Mouse (Mus musculus) stomach, postnatal 0 days (tissue): Measurements from ENCODE around the gene Zfp28. TPM values are rescaled to one million over a fixed set of nuclear protein-coding genes. Genes with fewer than 3 reads are reported as not detected.

ENCODE experiments used
- ATAC-seq: fragments of 200-750 bp; cut with Nextera tagmentation; 2 replicates; pipeline ENCODE4 v1.8.0; 2017; ENCODE audit not compliant: low FRiP score, low TSS enrichment
- DNase-seq: peaks from one replicate; pipeline ENCODE4 v3.0.0-alpha.2; 2016; ENCODE audit warnings: low spot score
- H3K27ac ChIP-seq: fragments of 300-500 bp; sonication (generic); replicated peaks from 2 replicates; pipeline ENCODE4 v1.5.1; 2014; ENCODE audit warnings: mild to moderate bottlenecking, control low read depth
- H3K27me3 ChIP-seq: fragments of 300-500 bp; sonication (generic); 2 replicates; pipeline ENCODE4 v1.6.1; 2014; ENCODE audit warnings: low read length; ENCODE audit not compliant: control insufficient read depth, insufficient read depth
- H3K36me3 ChIP-seq: fragments of 300-500 bp; sonication (generic); 2 replicates; pipeline ENCODE4 v1.6.1; 2014; ENCODE audit warnings: low read length, mixed read lengths; ENCODE audit not compliant: control insufficient read depth, insufficient read depth
- H3K4me1 ChIP-seq: fragments of 300-500 bp; sonication (generic); replicated peaks from 2 replicates; pipeline ENCODE4 v1.6.1; 2014; ENCODE audit warnings: antibody characterized with exemption; ENCODE audit not compliant: control insufficient read depth, insufficient read depth
- H3K4me2 ChIP-seq: fragments of 300-500 bp; sonication (generic); replicated peaks from 2 replicates; pipeline ENCODE4 v1.6.1; 2014; ENCODE audit warnings: low read depth, mild to moderate bottlenecking, control low read depth, moderate library complexity
- H3K4me3 ChIP-seq: fragments of 300-500 bp; sonication (generic); 2 replicates; pipeline ENCODE4 v1.5.1; 2014; ENCODE audit warnings: low read depth, low read length, control low read depth
- H3K9ac ChIP-seq: fragments of 300-500 bp; sonication (generic); 2 replicates; pipeline ENCODE4 v1.6.1; 2014; ENCODE audit warnings: mild to moderate bottlenecking, low read length, control low read depth, mixed read lengths
- H3K9me3 ChIP-seq: fragments of 300-500 bp; sonication (generic); 2 replicates; pipeline ENCODE4 v1.6.1; 2016; ENCODE audit warnings: low read length; ENCODE audit not compliant: control insufficient read depth
- CTCF ChIP-seq: IDR thresholded peaks from 2 replicates; pipeline ENCODE4 v1.5.1; 2016; ENCODE audit warnings: antibody characterized with exemption, low read depth, mild to moderate bottlenecking, moderate library complexity
- EP300 ChIP-seq: optimal IDR thresholded peaks from 2 replicates; pipeline ENCODE3; 2016; ENCODE audit warnings: antibody characterized with exemption
- WGBS: fragments of 180-500 bp; shearing (Covaris S2); extraction: QIAGEN DNeasy Blood & Tissue Kit; methylation state at CpG from one replicate; pipeline ENCODE4 v1.1.7; 2014; 5-methylcytosine and 5-hydroxymethylcytosine counted together
- polyA plus RNA-seq: library from polyadenylated mRNA; unstranded; fragments of >200 nt; fragmentation: Nextera tagmentation; extraction: Ambion mirVana; gene quantifications from 2 replicates; pipeline ENCODE4 v1.2.1, GENCODE M21; 2015

Gene Zfp28
- 2.4 and 2.6 TPM in 2 replicates for polyA plus RNA-seq

GRCm38 (mm10) chr7:6383044-6383455, at the start of gene Zfp28:
TSS of gene Zfp28 (plus strand) at chr7:6383295.
- H3K36me3 ChIP-seq: no peaks in the 10 kb centered on the region
- ATAC-seq: peak; percentile 99
- TF ChIP-seq CTCF: peak; percentile 60
- no peak for TF ChIP-seq EP300
- H3K4me1 ChIP-seq: peaks cover 3% of the 10 kb centered on the region; the same call in 1 of the 2 replicates
- WGBS: 0% methylated on average over 28 of the region's 28 CpGs
- DNase-seq: peak; percentile 95
- no peaks in the 10 kb centered on the region for H3K27me3 ChIP-seq
- peak within 1 kb of the TSS; percentile 71 for H3K9ac ChIP-seq
- peak within 1 kb of the TSS; percentile 30; the same call in 1 of the 2 replicates for H3K27ac ChIP-seq
- H3K4me3 ChIP-seq: peak within 1 kb of the TSS; percentile 58
- peak within 1 kb of the TSS; percentile 89 for H3K4me2 ChIP-seq
- no peaks in the 10 kb centered on the region for H3K9me3 ChIP-seq

GRCm38 (mm10) chr7:6339865-6340264, 43.2 kb upstream of the Zfp28 start:
- DNase-seq (no peak), ATAC-seq (no peak)
- Histone ChIP-seq H3K9me3 (no peaks in the 10 kb centered on the region), H3K27me3 (no peaks in the 10 kb centered on the region), H3K4me3 (no peak overlapping the region), H3K27ac (no peak overlapping the region), H3K36me3 (no peaks in the 10 kb centered on the region), H3K9ac (no peak overlapping the region), H3K4me2 (no peak overlapping the region), H3K4me1 (no peaks in the 10 kb centered on the region)
- WGBS: 75% methylated on average over 5 of the region's 5 CpGs
- TF ChIP-seq CTCF (no peak), EP300 (no peak)

DNA sequence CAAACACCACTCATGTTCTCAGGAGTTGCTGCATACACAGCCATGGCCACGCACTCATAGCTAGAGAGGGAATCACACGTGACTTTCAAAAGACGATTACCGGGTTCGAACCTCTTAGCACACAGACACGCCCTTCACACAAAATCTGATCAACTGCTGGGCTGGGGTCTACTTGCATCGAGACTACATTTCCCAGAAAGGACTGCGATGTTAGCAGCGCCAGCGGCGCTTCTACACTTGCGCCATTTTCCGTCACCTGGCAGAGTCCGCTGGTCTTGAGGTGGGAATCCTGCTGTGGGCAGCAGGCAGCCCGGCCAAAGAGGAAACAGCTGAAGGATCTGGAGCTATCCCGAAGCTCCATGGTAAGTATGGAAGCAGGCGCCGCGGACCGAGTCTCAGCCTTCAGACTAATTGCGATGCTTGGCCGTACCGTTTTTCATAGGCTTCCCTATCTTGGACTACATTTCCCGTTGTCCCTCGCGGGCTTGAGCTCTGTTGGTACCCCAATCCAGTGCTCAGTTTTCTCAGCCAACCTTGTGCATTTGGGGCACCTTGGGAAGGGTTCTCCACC, 39.5 kb upstream of the Zfp28 start, which contains the start of gene Gm3854:
Gene Gm3854 (plus strand): TSS at position 259 of the 571 bp plus-strand sequence.
- no peak within 1 kb of the TSS for H3K27ac ChIP-seq
- H3K27me3 ChIP-seq: no peaks in the 10 kb centered on the region
- no peaks in the 10 kb centered on the region for H3K4me1 ChIP-seq
- no peak for TF ChIP-seq EP300
- no peak for TF ChIP-seq CTCF
- no peaks in the 10 kb centered on the region for H3K36me3 ChIP-seq
- peak within 1 kb of the TSS; percentile 24; the same call in 1 of the 2 replicates for H3K9ac ChIP-seq
- H3K9me3 ChIP-seq: no peaks in the 10 kb centered on the region
- 2% methylated on average over 26 of the region's 26 CpGs for WGBS
- H3K4me2 ChIP-seq: peak within 1 kb of the TSS; percentile 66
- ATAC-seq (peak; percentile 60), DNase-seq (peak; percentile 40)
- H3K4me3 ChIP-seq: peak within 1 kb of the TSS; percentile 55

GRCm38 (mm10) chr7:6344124-6344523, 39.0 kb upstream of the Zfp28 start:
- ATAC-seq (no peak), DNase-seq (no peak)
- peak overlapping the region; percentile 66 for H3K4me2 ChIP-seq
- no peaks in the 10 kb centered on the region for H3K36me3 ChIP-seq
- WGBS: 30% methylated on average over 10 of the region's 10 CpGs
- no peak overlapping the region for H3K27ac ChIP-seq
- no peaks in the 10 kb centered on the region for H3K4me1 ChIP-seq
- H3K9me3 ChIP-seq: no peaks in the 10 kb centered on the region
- peak overlapping the region; percentile 55 for H3K4me3 ChIP-seq
- no peaks in the 10 kb centered on the region for H3K27me3 ChIP-seq
- H3K9ac ChIP-seq: no peak overlapping the region
- TF ChIP-seq CTCF (no peak), EP300 (no peak)

GRCm38 (mm10) chr7:6358121-6358520, 25.0 kb upstream of the Zfp28 start:
- DNase-seq: no peak
- 45% methylated on average over 2 of the region's 2 CpGs for WGBS
- 0 out of 2 replicates have a peak, but pooled peaks cover 2% of the 10 kb centered on the region for H3K4me1 ChIP-seq
- no peaks in the 10 kb centered on the region for H3K9me3 ChIP-seq
- H3K9ac ChIP-seq: no peak overlapping the region
- TF ChIP-seq CTCF (no peak), EP300 (no peak)
- no peaks in the 10 kb centered on the region for H3K36me3 ChIP-seq
- no peak overlapping the region for H3K27ac ChIP-seq
- H3K4me2 ChIP-seq: no peak overlapping the region
- no peaks in the 10 kb centered on the region for H3K27me3 ChIP-seq
- no peak overlapping the region for H3K4me3 ChIP-seq
- ATAC-seq: no peak

DNA sequence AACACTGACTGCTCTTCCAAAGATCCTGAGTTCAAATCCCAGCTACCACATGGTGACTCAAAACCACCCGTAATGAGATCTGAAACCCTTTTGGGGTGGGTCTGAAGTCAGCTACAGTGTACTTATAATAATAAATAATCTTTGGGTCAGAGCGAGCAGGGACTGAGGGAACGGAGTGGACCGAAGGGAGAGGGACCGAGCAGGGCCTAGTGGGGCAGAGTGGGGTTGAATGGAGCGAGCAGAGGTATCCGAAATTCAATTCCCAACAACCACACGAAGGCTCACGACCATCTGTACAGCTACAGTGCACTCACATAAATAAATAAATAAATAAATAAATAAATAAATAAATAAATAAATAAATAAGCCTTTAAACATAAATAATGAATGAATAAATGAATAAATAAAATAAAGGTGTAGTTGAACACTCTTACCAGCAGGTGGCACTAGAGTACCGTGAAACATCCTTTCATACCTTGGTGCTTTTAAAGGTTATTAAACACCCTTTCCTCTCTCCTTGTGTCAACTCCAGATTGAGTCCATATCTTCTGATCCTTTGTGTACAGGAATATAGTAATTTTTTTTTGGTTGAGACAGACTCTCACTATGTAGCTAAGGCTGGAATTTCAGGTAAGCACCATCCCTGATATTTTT, 24.0 kb upstream of the Zfp28 start:
- WGBS: 50% methylated on average over 10 of the region's 10 CpGs
- Histone ChIP-seq H3K4me3 (no peak overlapping the region), H3K27me3 (no peaks in the 10 kb centered on the region), H3K9me3 (no peaks in the 10 kb centered on the region), H3K27ac (no peak overlapping the region), H3K4me1 (0 out of 2 replicates have a peak, but pooled peaks cover 2% of the 10 kb centered on the region), H3K9ac (no peak overlapping the region), H3K4me2 (no peak overlapping the region), H3K36me3 (no peaks in the 10 kb centered on the region)
- peak; percentile 29 for DNase-seq
- no peak for ATAC-seq
- TF ChIP-seq CTCF: peak; percentile 83
- no peak for TF ChIP-seq EP300
